Mouse (Mus musculus) G1E-ER4 (cell line): ENCODE results near the gene Grn. TPM values are rescaled to one million over a fixed set of nuclear protein-coding genes. Genes with fewer than 3 reads are reported as not detected.

Experiments used
- GATA1 ChIP-seq: IDR thresholded peaks from one replicate; pipeline ENCODE4 v1.8.0; 2012; ENCODE audit warnings: low read length, inconsistent platforms
- polyA plus RNA-seq: library from polyadenylated mRNA; stranded (reverse); fragments of >175 nt; gene quantifications from 2 replicates; pipeline ENCODE4 v1.2.3, GENCODE M21; 2012

The Grn gene
- polyA plus RNA-seq, 1 experiment = 13.2 TPM

- TF ChIP-seq GATA1 = no peak
Measured at GRCm38 (mm10) chr11:102443740-102444139, 13.6 kb downstream of the Grn start.

- no peak for TF ChIP-seq GATA1
Measured at GRCm38 (mm10) chr11:102444321-102444720, 14.2 kb downstream of the Grn start.

GRCm38 (mm10) chr11:102444781-102445180 is 14.7 kb downstream of the Grn start:
- no peak for TF ChIP-seq GATA1

- TF ChIP-seq GATA1 = no peak
Measured at GRCm38 (mm10) chr11:102445264-102445890, 15.3 kb downstream of the Grn start.

- TF ChIP-seq GATA1 = no peak
Measured at GRCm38 (mm10) chr11:102445891-102446361, 15.8 kb downstream of the Grn start.

GRCm38 (mm10) chr11:102446581-102447461 is 16.7 kb downstream of the Grn start:
- TF ChIP-seq GATA1 = no peak

GRCm38 (mm10) chr11:102447497-102447896 is 17.4 kb downstream of the Grn start, which contains the start of gene Fam171a2:
Fam171a2 (minus strand) TSS chr11:102447682.
- no peak for TF ChIP-seq GATA1

GRCm38 (mm10) chr11:102448327-102448726 is 18.2 kb downstream of the Grn start:
- TF ChIP-seq GATA1 = no peak

GRCm38 (mm10) chr11:102449043-102450008 is 19.2 kb downstream of the Grn start:
- TF ChIP-seq GATA1 = no peak

- no peak for TF ChIP-seq GATA1
Measured at GRCm38 (mm10) chr11:102453131-102453530, 23.0 kb downstream of the Grn start.

GRCm38 (mm10) chr11:102455740-102456396 is 25.8 kb downstream of the Grn start:
- TF ChIP-seq GATA1 = no peak

- no peak for TF ChIP-seq GATA1
Measured at GRCm38 (mm10) chr11:102460541-102460940, 30.4 kb downstream of the Grn start.

- TF ChIP-seq GATA1 = no peak
Measured at GRCm38 (mm10) chr11:102461764-102462163, 31.6 kb downstream of the Grn start.

GRCm38 (mm10) chr11:102464901-102465300 is 34.8 kb downstream of the Grn start:
- no peak for TF ChIP-seq GATA1
